Mouse (Mus musculus): ENCODE results near the gene Nckap5.

DNA sequence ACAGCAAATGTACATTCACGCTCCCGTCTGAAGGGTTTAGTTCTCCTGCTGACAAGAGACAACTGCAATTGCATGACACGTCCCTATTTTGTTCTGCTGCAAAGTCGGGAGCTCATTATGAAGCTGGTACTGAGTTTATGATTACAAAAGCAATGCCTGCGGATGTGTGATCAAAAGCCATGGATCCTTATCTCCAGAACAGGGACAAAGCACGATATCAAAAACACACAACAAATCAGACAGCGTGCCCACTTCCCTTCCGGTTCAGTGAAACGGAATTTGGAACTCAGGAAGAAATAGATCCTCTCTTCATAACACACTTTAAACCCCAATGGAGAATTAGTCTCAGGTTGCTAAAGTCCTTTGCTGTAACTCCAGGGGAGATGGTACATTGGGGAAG lies 379.1 kb downstream of the Nckap5 start:
- TF ChIP-seq CTCF (IDR thresholded peaks at IDR 0.05; ENCODE audit: control insufficient read depth, insufficient read depth, insufficient read length) (no peak), FOSL1 (IDR thresholded peaks at IDR 0.05; ENCODE audit: insufficient read depth, low read length, poor library complexity, severe bottlenecking) (no peak), MYOG (IDR thresholded peaks at IDR 0.05; ENCODE audit: control insufficient read depth, extremely low read depth, insufficient read length) (no peak), MAX (IDR thresholded peaks at IDR 0.05) (no peak)

Measured in C2C12 (cell line).